8 mouse cellular contexts compared by ENCODE assay signal in the genomic region with DNA sequence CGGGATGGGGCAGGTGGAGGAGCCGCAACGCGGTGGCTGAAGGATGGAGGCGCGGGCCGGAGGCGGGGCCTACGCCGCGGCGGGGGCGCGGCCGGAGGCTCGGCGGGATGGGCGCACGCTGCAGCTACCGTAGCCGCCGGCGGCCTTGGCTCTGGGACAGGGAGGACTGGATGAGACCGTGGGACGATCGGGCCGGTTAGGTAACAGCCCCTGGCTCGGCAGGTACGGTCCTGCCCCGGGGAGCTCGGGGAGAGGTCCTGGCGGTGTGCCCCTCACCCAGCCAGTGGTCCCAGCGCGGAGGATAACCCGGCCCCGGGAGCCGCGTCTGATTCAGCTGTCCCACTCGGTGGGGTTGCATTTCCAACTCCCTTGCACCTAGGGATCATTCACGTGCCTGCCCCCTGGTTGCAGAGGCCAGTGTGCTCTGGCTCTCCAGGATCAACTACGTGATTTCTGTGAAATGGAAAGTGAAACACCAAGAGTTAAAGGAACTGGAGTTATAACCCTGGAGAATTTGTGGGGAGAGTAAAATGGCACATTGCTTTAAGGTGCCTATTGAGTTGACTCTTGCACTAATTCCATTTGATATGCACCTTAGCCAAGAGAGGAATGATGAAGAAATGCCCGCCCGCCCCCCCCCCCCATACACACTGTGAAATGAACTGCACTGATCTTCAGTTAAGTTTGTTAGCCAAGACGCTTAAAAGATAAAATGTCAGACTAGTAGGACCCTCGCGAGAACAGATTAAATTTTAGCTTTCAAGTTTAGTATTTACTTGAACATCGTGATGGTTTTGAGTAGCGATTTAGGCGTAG. TPM values are rescaled to one million over a fixed set of nuclear protein-coding genes. Genes with fewer than 3 reads are reported as not detected.
DNase-seq lines count a peak whose midpoint lies in the region; ATAC-seq lines count a peak whose summit lies in the region.

No protein-coding gene starts in this region.

- H3K9ac ChIP-seq in limb, embryonic 11.5 days (ENCODE audit: low read length) = peak overlapping the region; percentile 63
- peak overlapping the region; percentile 88 for H3K9ac ChIP-seq in midbrain, embryonic 13.5 days (replicated peaks)

- peak; percentile 69 for DNase-seq in layer of hippocampus, adult 11-12 months (ENCODE audit: low spot score)
- DNase-seq in layer of hippocampus, adult 9-10 months (ENCODE audit: low spot score) = no peak
- peak; percentile 80 for DNase-seq in embryo, embryonic 9.5 days (ENCODE audit: extremely low spot score)
- DNase-seq in kidney, adult 11 months = peak; percentile 74
- DNase-seq in limb, embryonic 11.5 days (ENCODE audit: low spot score) = peak; percentile 72
- peak; percentile 62 to 65 for DNase-seq in spleen, postnatal 36 days (ENCODE audit: low spot score in 2 of 2)

- peak; percentile 21 for ATAC-seq in granulocyte monocyte progenitor cell, adult 5-6 weeks (replicated peaks; ENCODE audit: poor library complexity, severe bottlenecking)
- peak; percentile 73 for ATAC-seq in limb, embryonic 11.5 days (ENCODE audit: insufficient number of reproducible peaks, low FRiP score, low TSS enrichment, low read depth)
- peak; percentile 83 for ATAC-seq in midbrain, embryonic 13.5 days

- H3K4me2 ChIP-seq in limb, embryonic 11.5 days (ENCODE audit: low read depth, severe bottlenecking) = peak overlapping the region; percentile 54
- H3K4me2 ChIP-seq in midbrain, embryonic 13.5 days (replicated peaks) = peak overlapping the region; percentile 68

- H3K27ac ChIP-seq in limb, embryonic 11.5 days (replicated peaks; ENCODE audit: low read depth, low read length) = peak overlapping the region; percentile 86
- H3K27ac ChIP-seq in midbrain, embryonic 13.5 days = peak overlapping the region; percentile 97

- H3K4me1 ChIP-seq in limb, embryonic 11.5 days (ENCODE audit: control insufficient read depth, insufficient read depth, low read length) = 0 out of 2 replicates have a peak, but pooled peaks cover 3% of the 10 kb centered on the region
- H3K4me1 ChIP-seq in midbrain, embryonic 13.5 days (replicated peaks) = peaks cover 21% of the 10 kb centered on the region

- H3K9me3 ChIP-seq in limb, embryonic 11.5 days (ENCODE audit: control insufficient read depth, low read length) = no peaks in the 10 kb centered on the region
- H3K9me3 ChIP-seq in midbrain, embryonic 13.5 days = no peaks in the 10 kb centered on the region

- H3K36me3 ChIP-seq in limb, embryonic 11.5 days (ENCODE audit: control insufficient read depth, insufficient read depth, low read length) = 0 out of 2 replicates have a peak, but pooled peaks cover 6% of the 10 kb centered on the region
- H3K36me3 ChIP-seq in midbrain, embryonic 13.5 days = peaks cover 5% of the 10 kb centered on the region

- WGBS in limb, embryonic 11.5 days = 2% methylated on average over 44 of the region's 49 CpGs
- 2% methylated on average over 27 of the region's 49 CpGs for WGBS in midbrain, embryonic 13.5 days

- H3K27me3 ChIP-seq in limb, embryonic 11.5 days (ENCODE audit: control insufficient read depth, insufficient read depth, low read length) = no peaks in the 10 kb centered on the region
- no peaks in the 10 kb centered on the region for H3K27me3 ChIP-seq in midbrain, embryonic 13.5 days

- peak overlapping the region; percentile 75 for H3K4me3 ChIP-seq in limb, embryonic 11.5 days (ENCODE audit: low read depth, low read length)
- H3K4me3 ChIP-seq in midbrain, embryonic 13.5 days (replicated peaks) = peak overlapping the region; percentile 84

RNA-seq across cellular contexts. Expression of a gene that starts 1.6 kb away (rescaled TPM):
- total RNA-seq in granulocyte monocyte progenitor cell, adult 5-6 weeks (2014; fragmentation: Nextera tagmentation) = 51.8 and 57.7 TPM in 2 replicates
- 66.0 and 79.2 TPM in 2 replicates for total RNA-seq in granulocyte monocyte progenitor cell, adult 5-6 weeks (2017)
- polyA plus RNA-seq in limb, embryonic 11.5 days (2014; fragmentation: Nextera tagmentation; extraction: Ambion mirVana) = 32.7 and 33.0 TPM in 2 replicates
- 30.6 and 36.4 TPM in 2 replicates for polyA plus RNA-seq in midbrain, embryonic 13.5 days (2015; fragmentation: Nextera tagmentation; extraction: Ambion mirVana)

Comparison
In these comparisons a context has a peak if more than half of its experiments do, and no peak if none do; other contexts are left out.
1. ATAC-seq: peak in every context shown above with its lines; median percentile 83 in midbrain, embryonic 13.5 days; 73 in limb, embryonic 11.5 days; 21 in granulocyte monocyte progenitor cell, adult 5-6 weeks.